Mouse (Mus musculus): ENCODE data around the gene Nup214.

DNA sequence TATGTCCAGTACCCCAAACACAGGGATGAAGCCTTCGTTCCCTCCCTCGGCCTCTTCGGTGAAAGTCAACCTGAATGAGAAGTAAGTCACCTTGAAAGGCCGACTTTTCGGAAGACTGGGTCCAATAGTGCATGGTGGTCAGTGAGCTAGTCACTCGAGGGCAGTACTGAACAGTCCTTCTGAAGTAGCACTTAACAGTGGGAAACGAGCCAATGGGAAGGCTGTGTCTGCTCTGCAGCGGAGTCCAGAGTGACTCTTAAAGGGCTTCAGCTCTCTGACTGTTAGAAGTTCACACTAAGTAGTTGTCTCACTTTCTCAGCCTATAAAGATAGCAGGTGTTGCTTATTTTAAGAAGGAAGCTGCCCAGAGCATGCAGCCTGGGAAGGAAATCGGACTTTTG is 20.7 kb downstream of the Nup214 start:
- TF ChIP-seq CTCF (IDR thresholded peaks at IDR 0.05; ENCODE audit: low read depth, low read length) (no peak), GATA1 (IDR thresholded peaks at IDR 0.05; ENCODE audit: borderline replicate concordance, low read length) (no peak), GATA2 (IDR thresholded peaks at IDR 0.05; ENCODE audit: borderline replicate concordance, low read depth, low read length) (no peak)
